Mouse (Mus musculus): ENCODE results near the gene Srebf2. TPM values are rescaled to one million over a fixed set of nuclear protein-coding genes. Genes with fewer than 3 reads are reported as not detected.
"Not testable (repeated sequence)": the region's sequence is repeated elsewhere in the genome, so short reads cannot be mapped to it uniquely, and the experiment has no call there.

The Srebf2 gene
- polyA plus RNA-seq, 1 experiment from 2014 or later, result 187 TPM

DNA sequence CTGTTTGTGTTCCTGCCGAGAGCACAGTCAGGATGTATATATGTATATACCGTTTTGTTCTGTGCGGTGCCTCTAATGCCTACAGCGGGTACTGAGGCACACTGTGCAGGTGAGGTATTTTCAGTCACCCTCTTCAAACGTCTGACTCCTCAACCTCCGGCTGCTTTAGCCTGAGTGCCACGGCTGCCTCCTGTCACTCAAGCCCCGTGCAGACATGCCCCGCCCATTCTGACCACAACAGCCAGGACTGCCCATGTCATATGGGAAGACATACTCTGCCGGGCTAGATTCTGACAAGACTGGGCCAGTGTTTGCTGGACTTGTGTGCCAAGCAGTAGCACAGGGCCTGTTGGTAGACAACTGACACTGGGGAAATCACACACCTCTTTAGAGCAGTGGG is 88.7 kb downstream of the Srebf2 start:
- H3K36me3 ChIP-seq, result no peaks in the 10 kb centered on the region
- ATAC-seq (ENCODE audit: low FRiP score), result no peak
- H3K4me1 ChIP-seq, result peaks cover 8% of the 10 kb centered on the region
- H3K27me3 ChIP-seq (replicated peaks), result no peaks in the 10 kb centered on the region
- H3K9ac ChIP-seq (replicated peaks), result no peak overlapping the region
- H3K4me3 ChIP-seq (replicated peaks), result no peak overlapping the region
- H3K9me3 ChIP-seq (replicated peaks), result no peaks in the 10 kb centered on the region
- no peak overlapping the region for H3K4me2 ChIP-seq
- 81% methylated on average over 10 of the region's 10 CpGs for WGBS
- H3K27ac ChIP-seq (replicated peaks), result no peak overlapping the region

DNA sequence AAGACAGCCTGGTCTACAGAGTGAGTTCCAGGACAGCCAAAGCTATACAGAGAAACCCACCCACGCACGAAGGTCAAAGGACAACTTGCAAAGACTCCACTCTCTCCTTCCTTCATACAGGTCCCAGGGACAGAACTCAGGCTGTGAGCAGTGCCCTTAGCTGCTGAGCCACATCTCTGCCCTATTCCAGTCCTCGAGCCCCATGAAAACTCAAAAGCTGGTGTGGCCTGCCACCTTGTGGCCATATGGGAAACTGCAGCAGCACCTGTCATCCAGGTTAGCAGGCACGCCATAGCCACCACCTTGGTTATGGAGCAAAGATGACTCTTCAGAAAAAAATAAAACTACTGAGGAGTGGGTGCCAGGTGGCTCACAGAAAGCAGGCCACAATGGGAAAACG is 89.6 kb downstream of the Srebf2 start:
- Histone ChIP-seq H3K4me3 (replicated peaks) (no peak overlapping the region), H3K27me3 (replicated peaks) (no peaks in the 10 kb centered on the region), H3K36me3 (no peaks in the 10 kb centered on the region), H3K27ac (replicated peaks) (no peak overlapping the region), H3K9me3 (replicated peaks) (no peaks in the 10 kb centered on the region), H3K9ac (replicated peaks) (no peak overlapping the region), H3K4me2 (no peak overlapping the region), H3K4me1 (peaks cover 8% of the 10 kb centered on the region)
- peak; percentile 79 for ATAC-seq (ENCODE audit: low FRiP score)
- 19% methylated on average over 5 of the region's 5 CpGs for WGBS

DNA sequence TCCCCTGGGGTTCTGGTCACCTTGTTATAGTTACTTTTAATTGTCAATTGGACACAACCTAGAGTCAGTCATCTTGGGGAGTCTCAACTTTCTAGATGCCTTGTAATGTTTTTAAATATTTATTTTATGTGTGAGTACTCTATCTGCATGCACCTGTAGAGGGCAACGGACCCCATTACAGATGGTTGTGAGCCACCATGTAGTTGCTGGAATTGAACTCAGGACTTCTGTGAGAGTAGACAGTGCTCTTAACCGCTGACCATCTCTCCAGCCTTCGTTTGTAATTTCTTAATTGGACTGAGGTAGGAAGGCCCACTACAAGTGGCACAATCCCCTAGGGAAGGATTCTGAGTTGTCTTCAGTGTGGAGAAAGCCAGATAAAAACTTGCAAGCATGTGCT is 96.3 kb downstream of the Srebf2 start:
- Histone ChIP-seq H3K9me3 (replicated peaks) (no peaks in the 10 kb centered on the region), H3K9ac (replicated peaks) (0 out of 2 replicates have a peak overlapping the region, but pooled peaks have one; percentile 57), H3K4me3 (replicated peaks) (peak overlapping the region; percentile 88), H3K27me3 (replicated peaks) (no peaks in the 10 kb centered on the region), H3K27ac (replicated peaks) (no peak overlapping the region), H3K36me3 (no peaks in the 10 kb centered on the region), H3K4me2 (peak overlapping the region; percentile 76), H3K4me1 (peaks cover 12% of the 10 kb centered on the region)
- WGBS, result 80% methylated on average over 3 of the region's 3 CpGs
- ATAC-seq (ENCODE audit: low FRiP score), result no peak

DNA sequence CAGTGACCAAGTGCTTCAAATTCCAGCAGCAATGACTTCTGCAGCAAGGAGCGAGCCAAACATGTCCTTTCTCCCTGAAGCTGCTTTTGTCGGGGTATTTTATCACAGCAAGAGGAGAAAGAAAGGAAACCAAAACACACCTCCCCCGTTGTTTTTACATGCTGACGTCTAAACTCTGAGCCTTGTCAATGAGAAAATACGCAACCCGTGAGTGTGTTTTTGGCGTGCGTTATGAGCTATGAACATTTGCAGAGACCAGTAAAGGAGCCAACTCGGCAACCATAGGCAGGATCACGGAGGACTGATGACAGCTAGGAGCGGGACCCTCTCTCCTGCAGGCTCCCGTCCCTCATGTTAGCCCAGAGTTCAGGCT is 96.7 kb downstream of the Srebf2 start:
- Histone ChIP-seq H3K27me3 (replicated peaks) (no peaks in the 10 kb centered on the region), H3K4me2 (peak overlapping the region; percentile 76), H3K27ac (replicated peaks) (peak overlapping the region; percentile 80; the same call in 1 of the 2 replicates), H3K9ac (replicated peaks) (peak overlapping the region; percentile 57), H3K9me3 (replicated peaks) (no peaks in the 10 kb centered on the region), H3K4me1 (peaks cover 12% of the 10 kb centered on the region), H3K4me3 (replicated peaks) (peak overlapping the region; percentile 88), H3K36me3 (no peaks in the 10 kb centered on the region)
- 5% methylated on average over 12 of the region's 12 CpGs for WGBS
- ATAC-seq (ENCODE audit: low FRiP score), result peak; percentile 65

DNA sequence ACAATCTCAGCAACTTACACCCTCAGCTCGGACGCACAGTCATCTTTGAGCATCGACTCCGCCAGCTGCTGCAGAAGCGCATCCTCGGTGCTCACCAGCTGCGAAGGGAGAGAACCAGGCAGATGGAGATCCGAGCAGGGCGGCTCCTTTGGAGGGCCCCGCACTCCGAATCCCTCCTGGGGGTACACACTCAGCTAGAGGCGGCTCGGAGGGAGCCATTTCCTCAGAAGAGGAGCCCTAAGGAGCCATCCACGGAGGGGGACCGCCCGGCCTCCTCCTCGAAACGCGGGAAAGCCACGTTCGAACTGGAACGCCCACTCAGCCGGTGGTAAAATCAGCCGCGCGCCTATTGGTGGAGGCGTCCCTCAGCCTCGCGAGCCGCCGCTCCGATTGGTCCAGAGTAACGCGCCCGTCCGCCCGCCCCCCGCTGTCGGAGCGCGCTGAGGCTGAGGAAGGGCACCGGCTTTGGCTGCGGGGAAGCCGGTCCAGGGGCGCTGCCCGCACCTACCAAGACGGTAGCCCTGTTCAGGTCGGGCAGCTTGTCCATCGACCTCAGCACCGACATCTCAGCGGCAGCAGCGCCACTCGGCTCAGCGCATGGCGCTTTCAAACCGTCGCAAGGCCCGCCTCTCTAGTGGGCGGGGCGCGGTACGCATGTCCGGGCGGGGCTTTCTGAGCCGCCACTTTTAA is 97.3 kb downstream of the Srebf2 start, which contains the start of gene Cenpm:
Gene Cenpm (minus strand): TSS at position 634 of the 690 bp plus-strand sequence.
- peaks cover 12% of the 10 kb centered on the region for H3K4me1 ChIP-seq
- no peaks in the 10 kb centered on the region for H3K9me3 ChIP-seq (replicated peaks)
- no peaks in the 10 kb centered on the region for H3K27me3 ChIP-seq (replicated peaks)
- H3K4me3 ChIP-seq (replicated peaks), result peak within 1 kb of the TSS; percentile 88
- peak within 1 kb of the TSS; percentile 76 for H3K4me2 ChIP-seq
- H3K9ac ChIP-seq (replicated peaks), result peak within 1 kb of the TSS; percentile 57
- 0% methylated on average over 63 of the region's 65 CpGs for WGBS
- H3K36me3 ChIP-seq, result no peaks in the 10 kb centered on the region
- peak; percentile 98 for ATAC-seq (ENCODE audit: low FRiP score)
- peak within 1 kb of the TSS; percentile 80 for H3K27ac ChIP-seq (replicated peaks)

DNA sequence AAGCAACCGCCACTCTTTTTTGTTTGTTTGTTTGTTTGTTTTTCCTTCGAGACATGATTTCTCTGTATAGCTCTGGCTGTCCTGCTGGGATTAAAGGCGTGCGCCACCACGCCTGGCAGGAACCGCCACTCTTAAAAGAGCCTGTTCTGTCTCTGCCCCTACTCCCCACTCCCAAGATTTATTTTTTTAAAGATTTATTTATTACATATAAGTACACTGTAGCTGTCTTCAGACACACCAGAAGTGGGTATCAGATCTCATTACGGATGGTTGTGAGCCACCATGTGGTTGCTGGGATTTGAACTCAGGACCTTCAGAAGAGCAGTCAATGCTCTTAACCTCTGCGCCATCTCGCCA is 97.8 kb downstream of the Srebf2 start:
- not testable (repeated sequence) for ATAC-seq (ENCODE audit: low FRiP score); H3K36me3 ChIP-seq; H3K27me3 ChIP-seq (replicated peaks); H3K9me3 ChIP-seq (replicated peaks)
- H3K4me3 ChIP-seq (replicated peaks), result peak overlapping the region; percentile 88
- H3K4me2 ChIP-seq, result peak overlapping the region; percentile 76
- H3K27ac ChIP-seq (replicated peaks), result peak overlapping the region; percentile 80
- H3K4me1 ChIP-seq, result peaks cover 12% of the 10 kb centered on the region
- 21% methylated on average over 9 of the region's 9 CpGs for WGBS
- H3K9ac ChIP-seq (replicated peaks), result peak overlapping the region; percentile 57

- Histone ChIP-seq H3K9ac (replicated peaks) (no peak overlapping the region), H3K9me3 (replicated peaks) (no peaks in the 10 kb centered on the region), H3K4me3 (replicated peaks) (no peak overlapping the region), H3K4me1 (peaks cover 12% of the 10 kb centered on the region), H3K36me3 (no peaks in the 10 kb centered on the region), H3K27ac (replicated peaks) (no peak overlapping the region), H3K27me3 (replicated peaks) (no peaks in the 10 kb centered on the region), H3K4me2 (no peak overlapping the region)
- no peak for ATAC-seq (ENCODE audit: low FRiP score)
- WGBS, result 78% methylated on average over 3 of the region's 3 CpGs
Measured at GRCm38 (mm10) chr15:82247131-82247776, 100.3 kb downstream of the Srebf2 start.

DNA sequence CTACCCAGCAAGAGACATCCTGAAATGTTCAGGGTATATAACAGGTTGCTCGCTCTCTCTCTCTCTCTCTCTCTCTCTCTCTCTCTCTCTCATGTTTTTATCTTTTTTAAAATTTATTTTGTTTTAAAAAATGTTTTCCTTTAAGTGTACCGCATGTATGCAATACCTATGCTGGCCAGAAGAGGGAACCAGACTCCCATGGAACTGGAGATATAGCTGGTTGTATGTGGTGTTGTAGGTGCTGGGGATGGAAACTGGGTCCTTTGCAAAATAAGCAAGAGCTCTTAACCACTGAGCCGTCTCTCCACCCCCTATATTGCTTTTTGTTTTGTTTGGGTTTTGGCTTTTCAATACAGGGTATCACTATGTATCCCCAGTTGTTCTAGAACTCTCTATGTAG is 104.6 kb downstream of the Srebf2 start:
- no peak overlapping the region for H3K4me2 ChIP-seq
- H3K36me3 ChIP-seq, result no peaks in the 10 kb centered on the region
- H3K4me1 ChIP-seq, result peaks cover 18% of the 10 kb centered on the region
- ATAC-seq (ENCODE audit: low FRiP score), result no peak
- H3K4me3 ChIP-seq (replicated peaks), result no peak overlapping the region
- 92% methylated on average over 3 of the region's 3 CpGs for WGBS
- H3K9me3 ChIP-seq (replicated peaks), result no peaks in the 10 kb centered on the region
- H3K27me3 ChIP-seq (replicated peaks), result no peaks in the 10 kb centered on the region
- no peak overlapping the region for H3K27ac ChIP-seq (replicated peaks)
- H3K9ac ChIP-seq (replicated peaks), result no peak overlapping the region

GRCm38 (mm10) chr15:82252097-82252496 is 105.1 kb downstream of the Srebf2 start, which contains the start of gene 1500009C09Rik:
Gene 1500009C09Rik (plus strand): TSS chr15:82252397.
- no peaks in the 10 kb centered on the region for H3K27me3 ChIP-seq (replicated peaks)
- H3K9ac ChIP-seq (replicated peaks), result no peak within 1 kb of the TSS
- peaks cover 23% of the 10 kb centered on the region for H3K4me1 ChIP-seq
- H3K36me3 ChIP-seq, result no peaks in the 10 kb centered on the region
- H3K9me3 ChIP-seq (replicated peaks), result no peaks in the 10 kb centered on the region
- no peak for ATAC-seq (ENCODE audit: low FRiP score)
- WGBS, result 91% methylated on average over 6 of the region's 6 CpGs
- no peak within 1 kb of the TSS for H3K4me2 ChIP-seq
- no peak within 1 kb of the TSS for H3K27ac ChIP-seq (replicated peaks)
- no peak within 1 kb of the TSS for H3K4me3 ChIP-seq (replicated peaks)

MicroRNAs within 50 kb of the gene (microRNA counts, 519-probe panel; counts per million panel counts)
- microRNA mmu-miR-33, result 2,271 counts per million, percentile 50 among the panel's probes with 10 or more counts

Small RNA genes within 50 kb of the gene (microRNA-seq; reads per million reads assigned to microRNA genes)
- 56.3 reads per million, percentile 45 among the genes with 10 or more reads in this experiment for gene Mir33

Other genes starting within 250 kb of the Srebf2 start
- 93.2 and 107 TPM in 2 replicates for gene Polr3h, start 220.9 kb upstream of the Srebf2 start, polyA plus RNA-seq (2015; fragmentation: Nextera tagmentation; extraction: Ambion mirVana)
- gene Csdc2, start 210.4 kb upstream of the Srebf2 start, polyA plus RNA-seq (2015; fragmentation: Nextera tagmentation; extraction: Ambion mirVana), result 194 and 220 TPM in 2 replicates
- 99.8 and 111 TPM in 2 replicates for gene Pmm1, start 186.3 kb upstream of the Srebf2 start, polyA plus RNA-seq (2015; fragmentation: Nextera tagmentation; extraction: Ambion mirVana)
- not detected in 2 replicates for gene 1700029P11Rik, start 166.6 kb upstream of the Srebf2 start, polyA plus RNA-seq (2015; fragmentation: Nextera tagmentation; extraction: Ambion mirVana)
- 41.6 and 74.7 TPM in 2 replicates for gene Xrcc6, start 159.3 kb upstream of the Srebf2 start, polyA plus RNA-seq (2015; fragmentation: Nextera tagmentation; extraction: Ambion mirVana)
- 54.1 and 64.0 TPM in 2 replicates for gene Desi1, start 113.3 kb upstream of the Srebf2 start, polyA plus RNA-seq (2015; fragmentation: Nextera tagmentation; extraction: Ambion mirVana)
- 230 and 272 TPM in 2 replicates for gene Snu13, start 99.6 kb upstream of the Srebf2 start, polyA plus RNA-seq (2015; fragmentation: Nextera tagmentation; extraction: Ambion mirVana)
- not detected in 2 replicates for gene 4930407I10Rik, start 88.0 kb upstream of the Srebf2 start, polyA plus RNA-seq (2015; fragmentation: Nextera tagmentation; extraction: Ambion mirVana)
- 0.05 TPM in 1 of 2 replicates, not detected in the other for gene Mei1, start 77.2 kb upstream of the Srebf2 start, polyA plus RNA-seq (2015; fragmentation: Nextera tagmentation; extraction: Ambion mirVana)
- 11.1 and 13.6 TPM in 2 replicates for gene Ccdc134, start 19.3 kb upstream of the Srebf2 start, polyA plus RNA-seq (2015; fragmentation: Nextera tagmentation; extraction: Ambion mirVana)
- gene Shisa8, start 65.6 kb downstream of the Srebf2 start, polyA plus RNA-seq (2015; fragmentation: Nextera tagmentation; extraction: Ambion mirVana), result 4.6 and 6.7 TPM in 2 replicates
- 0.66 and 0.90 TPM in 2 replicates for gene Tnfrsf13c, start 77.2 kb downstream of the Srebf2 start, polyA plus RNA-seq (2015; fragmentation: Nextera tagmentation; extraction: Ambion mirVana)
- gene Cenpm, start 97.6 kb downstream of the Srebf2 start, polyA plus RNA-seq (2015; fragmentation: Nextera tagmentation; extraction: Ambion mirVana), result 17.8 and 23.4 TPM in 2 replicates
- gene 1500009C09Rik, start 105.2 kb downstream of the Srebf2 start, polyA plus RNA-seq (2015; fragmentation: Nextera tagmentation; extraction: Ambion mirVana), result 13.0 and 18.4 TPM in 2 replicates
- 338 and 367 TPM in 2 replicates for gene Sept3, start 127.7 kb downstream of the Srebf2 start, polyA plus RNA-seq (2015; fragmentation: Nextera tagmentation; extraction: Ambion mirVana)
- gene Wbp2nl, start 151.8 kb downstream of the Srebf2 start, polyA plus RNA-seq (2015; fragmentation: Nextera tagmentation; extraction: Ambion mirVana), result 0.10 and 0.13 TPM in 2 replicates
- gene Naga, start 191.7 kb downstream of the Srebf2 start, polyA plus RNA-seq (2015; fragmentation: Nextera tagmentation; extraction: Ambion mirVana), result 33.4 and 41.8 TPM in 2 replicates
- 2.4 and 6.6 TPM in 2 replicates for gene Pheta2, start 191.8 kb downstream of the Srebf2 start, polyA plus RNA-seq (2015; fragmentation: Nextera tagmentation; extraction: Ambion mirVana)
- 392 and 440 TPM in 2 replicates for gene Smdt1, start 191.8 kb downstream of the Srebf2 start, polyA plus RNA-seq (2015; fragmentation: Nextera tagmentation; extraction: Ambion mirVana)
- gene Ndufa6, start 207.1 kb downstream of the Srebf2 start, polyA plus RNA-seq (2015; fragmentation: Nextera tagmentation; extraction: Ambion mirVana), result 409 and 417 TPM in 2 replicates
- gene Cyp2d22, start 233.1 kb downstream of the Srebf2 start, polyA plus RNA-seq (2015; fragmentation: Nextera tagmentation; extraction: Ambion mirVana), result 2.1 and 3.3 TPM in 2 replicates
- gene Cyp2d11, start 246.8 kb downstream of the Srebf2 start, polyA plus RNA-seq (2015; fragmentation: Nextera tagmentation; extraction: Ambion mirVana), result not detected in 2 replicates